Mouse (Mus musculus): Measurements from ENCODE around the gene Lmbrd1.
"Not testable (repeated sequence)": the region's sequence is repeated elsewhere in the genome, so short reads cannot be mapped to it uniquely, and the experiment has no call there.

Gene Lmbrd1

DNA sequence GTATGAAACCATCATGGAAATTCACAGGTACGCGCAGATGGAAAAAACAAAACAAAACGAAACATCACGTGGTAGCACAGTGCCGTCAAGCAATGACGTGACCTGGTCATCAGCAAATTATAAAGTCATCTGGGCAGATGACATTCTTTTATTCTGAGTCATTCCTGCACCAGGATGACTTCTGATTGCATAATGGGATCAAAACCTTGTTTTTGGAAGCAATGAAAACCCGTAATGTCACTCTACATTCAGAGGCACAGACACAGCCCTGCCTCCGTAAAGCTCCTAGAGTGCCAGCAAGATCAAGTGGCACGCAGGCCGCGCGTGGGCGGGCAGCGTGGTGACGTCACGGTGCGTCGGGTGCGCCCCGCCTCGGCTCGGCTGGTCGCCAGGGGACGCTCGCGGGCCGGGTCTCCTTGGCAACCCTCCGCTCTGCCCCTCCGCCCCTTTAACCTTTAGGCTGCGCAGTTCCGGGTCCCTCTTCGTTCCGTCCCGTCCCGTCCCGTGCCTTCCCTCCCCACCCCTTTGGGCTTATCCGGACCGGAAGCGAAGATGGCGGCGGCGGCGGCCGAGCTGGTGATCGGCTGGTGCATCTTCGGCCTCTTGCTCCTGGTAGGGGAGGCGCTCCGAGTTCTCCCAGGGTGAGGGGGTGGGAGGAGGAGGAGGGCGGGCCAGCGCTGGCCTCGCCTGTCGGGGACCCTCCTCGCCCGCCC, at the start of gene Lmbrd1:
Gene Lmbrd1, plus strand, starts transcription at position 426 of the 713 bp plus-strand sequence.
- DNase-seq (ENCODE audit: low read depth in 2 of 2, low spot score in 2 of 2), result peak; percentile 95 to 96

DNA sequence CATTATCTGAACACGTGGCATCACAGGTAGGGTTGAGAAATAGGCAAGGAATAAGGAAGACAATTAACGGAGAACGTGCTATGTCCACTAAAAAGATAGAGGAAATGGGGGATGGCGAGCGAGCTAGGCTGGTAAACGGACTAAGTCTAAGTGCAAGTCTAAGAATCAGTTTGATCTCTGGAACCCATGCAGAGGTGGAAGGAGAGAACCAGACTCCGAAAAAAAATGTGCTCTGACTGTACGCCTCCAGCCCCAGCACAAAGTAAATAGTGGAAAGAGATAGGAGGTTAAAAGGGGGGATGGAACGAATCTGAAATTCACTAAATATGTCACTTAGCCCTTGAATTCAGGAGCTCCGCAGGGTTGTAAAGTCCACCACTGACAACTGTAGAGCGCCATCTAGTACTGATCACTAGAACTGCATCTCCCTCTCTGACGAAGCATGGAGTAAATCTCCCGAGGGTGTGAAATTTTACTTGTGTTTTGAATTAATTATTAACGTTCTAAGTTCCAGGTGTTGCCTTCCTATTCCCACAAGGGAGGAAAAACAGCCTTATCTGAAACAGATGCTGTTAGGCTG, 44.8 kb upstream of the Lmbrd1 start:
- no peak for DNase-seq (ENCODE audit: low read depth in 2 of 2, low spot score in 2 of 2)

DNA sequence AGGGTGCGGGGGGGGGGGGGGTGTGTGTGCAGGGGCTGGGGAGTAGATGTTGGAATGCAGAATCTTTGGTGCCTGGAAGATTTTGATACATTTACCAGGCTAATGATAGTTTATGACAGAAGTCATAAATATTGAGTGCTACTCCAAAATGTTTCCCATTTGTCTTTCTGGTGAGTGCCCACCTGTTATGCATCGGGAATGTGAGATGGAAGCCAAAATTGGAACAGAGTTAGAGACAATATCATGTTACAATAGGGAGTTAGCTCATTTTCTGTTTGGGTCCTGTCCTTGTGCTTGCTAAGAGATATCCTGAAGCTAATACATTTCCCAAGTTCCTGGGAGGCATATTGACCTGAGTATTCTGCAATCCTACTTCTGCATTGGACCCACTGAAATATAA, 28.3 kb upstream of the Lmbrd1 start:
- DNase-seq (ENCODE audit: low read depth in 2 of 2, low spot score in 2 of 2), result no peak

DNA sequence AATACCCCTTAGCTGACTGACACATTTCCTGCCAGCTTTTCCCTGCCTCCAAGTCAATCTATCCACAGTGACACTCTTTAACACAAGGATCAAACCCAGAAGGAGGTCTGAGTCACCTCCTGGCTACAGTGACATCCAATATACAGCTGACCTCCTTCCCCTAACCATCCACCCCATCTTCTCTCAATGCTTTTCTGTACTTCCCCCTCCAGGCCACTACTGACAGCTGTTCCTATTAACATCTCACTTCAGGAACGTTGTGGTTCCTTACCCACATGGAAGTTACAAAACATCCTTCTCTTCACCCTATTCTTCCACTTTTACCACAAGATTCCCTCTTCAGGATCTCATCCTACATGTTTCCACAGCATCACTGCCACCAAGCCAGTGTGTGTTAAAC, 18.5 kb upstream of the Lmbrd1 start:
- DNase-seq (ENCODE audit: low read depth in 2 of 2, low spot score in 2 of 2), result no peak

DNA sequence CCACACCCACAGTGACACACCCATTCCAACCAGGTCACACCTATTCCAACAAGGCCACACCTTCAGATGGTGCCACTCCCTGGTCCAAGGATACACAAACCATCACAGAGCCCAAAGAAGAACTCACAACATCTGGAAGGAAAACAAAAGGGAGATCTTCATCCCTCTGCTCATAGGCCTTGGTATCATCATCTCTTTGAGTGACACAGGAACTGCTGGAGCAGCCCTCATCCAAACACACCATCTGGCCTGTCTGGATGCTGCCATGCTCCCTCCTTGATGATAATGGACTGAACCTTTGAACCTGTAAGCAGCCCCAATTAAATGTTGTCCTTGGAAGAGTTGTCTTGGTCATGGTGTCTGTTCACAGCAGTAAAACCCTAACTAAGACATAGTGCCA, 17.8 kb upstream of the Lmbrd1 start:
- DNase-seq (ENCODE audit: low read depth in 2 of 2, low spot score in 2 of 2), result not testable (repeated sequence)

DNA sequence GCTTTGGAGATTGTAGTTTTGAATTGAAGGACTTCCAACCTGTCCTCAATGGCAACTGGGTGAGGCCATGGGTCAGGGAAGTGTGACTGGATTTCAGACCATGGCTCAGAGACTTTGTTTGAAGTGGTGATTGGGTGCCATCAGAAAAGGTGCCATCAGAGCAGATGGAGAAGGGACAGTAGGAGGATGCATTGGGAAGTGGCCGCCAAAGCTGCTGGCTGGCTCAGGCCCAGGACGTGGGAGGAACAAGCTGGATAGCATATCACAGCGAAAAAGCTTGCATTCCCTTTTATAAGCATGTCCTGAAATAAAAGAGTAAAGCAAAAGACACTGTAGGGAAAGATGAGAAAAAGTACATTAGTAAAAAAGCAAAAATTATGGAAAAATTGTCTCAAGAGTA, 16.9 kb upstream of the Lmbrd1 start:
- DNase-seq (ENCODE audit: low read depth in 2 of 2, low spot score in 2 of 2), result no peak

DNA sequence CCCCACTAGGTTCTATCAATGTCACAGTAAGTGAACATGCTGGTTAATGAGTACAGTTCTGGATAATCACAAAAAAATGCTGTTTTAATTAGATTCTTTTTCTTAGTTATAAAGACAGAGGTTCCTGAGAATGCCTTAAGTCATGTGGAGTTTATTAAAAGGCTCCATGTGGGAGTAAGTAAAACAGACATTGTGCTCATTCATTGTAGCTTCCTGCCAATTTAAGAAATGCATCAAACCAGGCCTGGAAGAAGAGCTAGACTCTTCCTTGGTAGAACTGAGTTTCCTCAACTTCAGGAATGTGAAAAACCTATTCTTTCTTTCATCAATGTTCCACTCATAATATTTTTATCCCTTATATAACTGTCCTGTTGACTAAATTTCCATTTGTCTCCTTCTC, 14.3 kb upstream of the Lmbrd1 start:
- no peak for DNase-seq (ENCODE audit: low read depth in 2 of 2, low spot score in 2 of 2)

DNA sequence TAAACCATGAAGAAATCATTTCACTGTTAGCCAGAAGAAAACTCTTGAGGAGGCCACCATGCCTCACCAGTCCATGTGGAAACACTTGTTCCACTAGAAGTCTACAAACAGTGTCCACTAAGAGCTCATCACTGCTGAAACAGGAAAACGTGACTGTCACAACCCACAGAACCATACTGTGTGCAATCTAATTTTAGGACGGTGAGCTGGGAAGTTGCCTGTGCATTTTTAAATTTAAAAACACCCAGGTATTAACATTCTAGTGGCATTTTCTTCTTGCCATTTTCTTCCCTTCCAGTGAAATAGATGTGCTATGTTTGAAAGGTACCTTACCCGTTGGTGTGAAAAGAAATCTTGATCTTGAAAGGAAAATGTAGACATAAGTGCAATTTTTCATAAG, 5.2 kb upstream of the Lmbrd1 start:
- DNase-seq (ENCODE audit: low read depth in 2 of 2, low spot score in 2 of 2), result no peak

DNA sequence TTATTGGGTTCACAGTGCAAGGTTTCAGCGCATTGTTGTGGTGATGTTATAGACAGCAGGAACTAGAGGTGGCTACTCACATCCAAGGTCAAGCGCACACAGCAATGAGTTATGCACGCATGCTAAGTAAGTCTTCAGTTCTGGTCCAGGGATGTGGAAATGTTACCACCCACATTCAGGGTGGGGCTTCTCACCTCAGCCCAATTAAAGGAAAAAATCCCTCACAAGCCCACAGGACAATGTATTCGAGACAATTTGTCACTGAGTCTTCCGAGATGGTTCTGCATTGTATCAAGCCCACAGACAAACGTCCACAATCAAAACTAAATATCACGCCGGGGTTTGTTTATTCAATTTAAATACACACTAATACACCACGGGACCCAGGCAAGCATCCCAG, 724 bp upstream of the Lmbrd1 start:
- DNase-seq (ENCODE audit: low read depth in 2 of 2, low spot score in 2 of 2), result peak in 1 of 2 experiments; percentile 2

DNA sequence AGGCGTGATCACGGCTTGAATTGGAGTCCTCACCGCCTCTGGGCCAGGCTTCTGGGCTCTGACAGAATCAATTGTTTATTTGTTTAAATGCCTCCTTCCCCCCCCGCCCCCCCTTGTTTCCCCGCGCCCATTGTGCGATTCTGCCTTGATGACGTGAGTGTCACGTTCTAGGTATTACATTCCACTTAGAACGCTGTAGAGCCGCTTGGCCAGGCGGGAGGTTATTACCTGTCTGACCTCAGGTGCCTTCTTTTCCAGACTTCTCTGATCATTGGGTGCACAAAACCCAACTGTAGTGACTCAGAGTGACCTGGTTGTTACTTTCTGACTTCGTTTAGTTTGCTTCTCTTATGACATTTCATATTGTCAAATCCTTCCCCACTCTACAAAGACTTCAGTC, 641 bp downstream of the Lmbrd1 start:
- DNase-seq (ENCODE audit: low read depth in 2 of 2, low spot score in 2 of 2), result peak; percentile 15 to 25

DNA sequence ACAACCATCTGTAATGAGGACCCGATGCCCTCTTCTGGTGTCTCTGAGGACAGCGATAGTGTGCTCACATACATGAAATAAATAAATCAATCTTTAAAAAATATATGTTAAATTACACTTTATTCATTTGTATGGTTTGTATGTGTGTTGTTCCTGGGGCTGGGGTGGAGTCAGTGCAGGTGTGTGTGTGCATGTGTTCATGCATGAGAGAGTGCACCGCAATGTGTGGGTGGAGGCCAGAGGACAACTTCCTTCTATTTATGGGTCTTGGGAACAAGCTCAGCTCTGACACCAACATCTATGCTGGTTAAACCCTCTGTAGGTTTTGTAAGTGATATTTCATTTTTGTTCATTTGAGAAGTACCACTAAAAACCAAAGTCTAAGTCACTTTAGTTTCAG, 2.6 kb downstream of the Lmbrd1 start:
- no peak for DNase-seq (ENCODE audit: low read depth in 2 of 2, low spot score in 2 of 2)

DNA sequence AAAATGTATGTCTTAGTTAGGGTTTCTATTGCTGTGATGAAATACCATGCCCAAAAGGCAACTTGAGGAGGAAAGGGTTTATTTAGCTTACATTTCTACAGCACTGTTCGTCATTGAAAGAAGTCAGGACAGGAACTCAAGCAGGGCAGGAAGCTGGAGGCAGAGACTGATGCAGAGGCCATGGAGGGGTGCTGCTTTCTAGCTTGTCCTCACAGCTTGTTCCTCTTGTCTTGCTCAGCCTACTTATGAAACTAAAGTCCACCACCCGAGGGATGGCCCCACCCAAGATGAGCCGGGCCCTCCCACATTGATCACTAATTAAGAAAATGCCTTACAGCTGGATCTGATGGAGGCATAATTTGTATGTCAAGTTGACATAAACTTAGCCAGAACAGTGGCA, 3.5 kb downstream of the Lmbrd1 start:
- no peak for DNase-seq (ENCODE audit: low read depth in 2 of 2, low spot score in 2 of 2)

DNA sequence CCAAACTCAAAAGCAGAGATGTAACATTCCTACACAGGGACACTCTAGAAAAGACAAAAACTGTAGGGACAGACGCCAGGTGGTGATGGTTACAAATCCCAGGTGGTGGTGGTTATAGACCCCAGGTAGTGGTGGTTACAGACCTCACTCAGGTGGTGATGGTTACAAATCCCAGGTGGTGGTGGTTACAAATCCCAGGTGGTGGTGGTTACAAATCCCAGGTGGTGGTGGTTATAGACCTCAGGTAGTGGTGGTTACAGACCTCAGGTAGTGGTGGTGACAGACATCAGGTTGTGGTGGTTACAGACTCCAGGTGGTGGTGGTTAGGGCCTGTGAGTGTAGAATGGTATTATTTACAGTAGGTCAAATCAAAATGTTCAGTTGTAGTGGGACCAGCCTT, 5.5 kb downstream of the Lmbrd1 start:
- peak; percentile 9 to 11 for DNase-seq (ENCODE audit: low read depth in 2 of 2, low spot score in 2 of 2)

DNA sequence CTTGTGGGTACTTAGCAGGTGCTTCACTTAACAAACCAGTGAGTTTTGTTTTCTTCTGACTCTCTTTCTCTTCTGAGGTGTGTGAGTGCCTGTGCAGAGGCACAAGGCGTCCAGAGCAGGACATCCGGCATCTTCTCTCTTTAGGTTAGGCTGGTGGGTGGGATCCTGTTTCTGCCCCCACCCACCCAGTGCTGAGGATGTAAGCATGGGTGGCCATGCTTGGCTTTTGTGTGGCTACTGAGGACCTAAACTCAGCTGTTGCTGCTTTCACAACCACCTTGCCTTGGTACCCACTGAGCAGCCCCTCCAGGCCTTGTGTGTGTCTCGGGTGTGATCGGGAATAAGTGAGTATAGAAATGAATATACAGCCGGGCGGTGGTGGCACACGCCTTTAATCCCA, 7.2 kb downstream of the Lmbrd1 start:
- DNase-seq (ENCODE audit: low read depth in 2 of 2, low spot score in 2 of 2), result no peak

DNA sequence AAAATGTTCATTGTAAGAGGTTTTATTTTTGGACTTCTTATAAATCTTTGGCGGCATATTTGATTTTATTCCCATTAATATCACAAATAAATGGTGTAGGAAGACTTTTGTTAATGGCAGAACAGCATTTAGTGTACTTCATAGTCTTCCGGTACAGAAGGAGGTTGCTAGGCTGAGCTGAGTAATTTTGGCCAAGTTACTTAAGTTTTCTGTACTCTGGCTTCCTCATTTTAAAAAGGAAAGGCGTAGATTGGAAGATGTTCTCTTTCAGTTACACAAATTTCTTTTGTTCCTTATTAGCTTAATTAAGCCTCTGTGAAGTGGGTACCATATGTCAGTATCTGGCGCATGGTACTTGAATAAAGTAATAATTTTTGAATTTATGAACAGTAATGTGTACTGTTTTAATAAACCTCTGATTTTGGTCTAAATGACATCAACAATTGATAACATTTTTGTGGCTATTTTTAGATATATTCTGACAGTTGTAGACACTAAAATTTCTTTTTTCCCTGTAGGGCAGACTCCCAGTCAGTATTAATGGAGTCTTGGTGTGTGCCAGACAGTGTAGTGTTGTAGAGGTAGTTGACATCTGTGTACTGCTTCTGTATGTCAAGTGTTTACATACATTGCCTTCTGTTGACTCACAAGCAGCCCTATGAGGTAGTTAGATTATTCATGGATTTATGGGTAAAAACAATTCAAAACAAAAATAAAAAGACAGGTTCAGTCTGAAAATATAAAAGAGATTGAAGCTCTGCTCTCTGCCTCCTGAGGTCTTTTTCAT, 8.0 kb downstream of the Lmbrd1 start:
- no peak for DNase-seq (ENCODE audit: low read depth in 2 of 2, low spot score in 2 of 2)

DNA sequence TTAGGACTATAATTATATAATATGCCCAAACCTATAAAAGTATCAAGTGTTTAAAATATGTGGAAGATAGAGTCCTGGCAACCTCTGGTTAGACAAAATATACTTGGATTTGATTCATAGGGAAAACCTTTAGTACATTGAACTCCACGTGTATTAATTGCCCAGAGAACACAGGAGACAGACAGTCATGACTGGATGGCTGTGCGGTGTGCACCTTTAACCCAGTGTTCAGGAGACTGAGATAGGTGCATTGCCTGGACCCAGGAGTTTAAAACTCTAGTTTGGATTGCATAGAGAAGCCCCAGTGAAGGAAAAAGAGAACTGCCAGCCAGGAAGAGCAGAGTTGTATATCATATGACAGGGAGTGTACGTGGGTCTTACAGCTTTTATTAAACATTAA, 19.2 kb downstream of the Lmbrd1 start:
- no peak for DNase-seq (ENCODE audit: low read depth in 2 of 2, low spot score in 2 of 2)

DNA sequence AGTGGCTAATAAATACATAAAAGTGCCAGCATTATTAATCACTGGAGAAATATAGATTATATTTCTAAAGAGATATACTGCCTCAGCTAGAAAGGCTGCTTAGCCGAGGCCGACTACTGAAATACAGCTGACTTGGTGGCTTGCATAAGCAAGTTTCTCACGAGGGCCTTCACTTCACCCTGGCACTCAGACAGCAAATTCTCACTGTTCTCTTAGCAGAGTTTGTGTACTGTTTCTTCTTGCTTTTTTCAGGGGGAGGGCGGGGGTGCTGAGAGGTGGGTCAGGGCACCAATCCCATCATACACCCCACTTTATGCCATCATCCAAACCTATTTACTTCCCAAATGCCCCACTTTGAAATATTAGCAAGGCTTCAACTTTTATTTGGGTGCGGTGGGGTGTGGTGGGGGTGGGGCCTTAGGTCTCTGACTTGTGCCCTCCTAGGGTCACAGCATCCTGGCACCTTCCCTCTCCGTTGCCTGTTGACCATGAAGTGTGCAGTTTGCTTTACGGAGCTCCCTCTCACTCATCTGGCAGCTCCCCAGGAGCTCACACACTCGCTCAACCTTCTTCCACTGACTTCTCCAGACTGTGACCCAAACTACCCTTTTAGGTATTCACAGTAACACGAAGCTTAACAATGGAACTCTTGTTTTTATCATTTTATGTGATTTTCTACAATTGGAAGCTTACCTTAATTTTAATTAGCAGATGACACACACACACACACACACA, 19.9 kb downstream of the Lmbrd1 start:
- no peak for DNase-seq (ENCODE audit: low read depth in 2 of 2, low spot score in 2 of 2)

DNA sequence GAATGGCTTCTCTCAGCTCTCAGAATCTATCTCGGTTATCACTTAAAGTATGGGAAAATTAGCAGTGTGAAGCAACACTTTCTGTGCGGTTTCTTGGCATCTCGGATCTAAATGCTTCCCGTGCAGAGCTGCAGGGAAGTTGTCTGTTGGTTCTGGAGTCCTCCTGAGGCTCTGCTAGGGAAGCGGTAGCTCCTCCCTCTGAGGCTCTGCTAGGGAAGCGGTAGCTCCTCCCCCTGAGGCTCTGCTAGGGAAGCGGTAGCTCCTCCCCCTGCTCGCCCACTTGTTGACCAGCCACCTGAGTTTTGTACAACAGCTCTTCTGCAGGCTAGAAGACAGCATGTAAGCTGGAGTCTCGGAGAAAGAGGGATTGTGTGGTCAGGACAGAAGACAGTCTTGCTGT, 20.9 kb downstream of the Lmbrd1 start:
- no peak for DNase-seq (ENCODE audit: low read depth in 2 of 2, low spot score in 2 of 2)

DNA sequence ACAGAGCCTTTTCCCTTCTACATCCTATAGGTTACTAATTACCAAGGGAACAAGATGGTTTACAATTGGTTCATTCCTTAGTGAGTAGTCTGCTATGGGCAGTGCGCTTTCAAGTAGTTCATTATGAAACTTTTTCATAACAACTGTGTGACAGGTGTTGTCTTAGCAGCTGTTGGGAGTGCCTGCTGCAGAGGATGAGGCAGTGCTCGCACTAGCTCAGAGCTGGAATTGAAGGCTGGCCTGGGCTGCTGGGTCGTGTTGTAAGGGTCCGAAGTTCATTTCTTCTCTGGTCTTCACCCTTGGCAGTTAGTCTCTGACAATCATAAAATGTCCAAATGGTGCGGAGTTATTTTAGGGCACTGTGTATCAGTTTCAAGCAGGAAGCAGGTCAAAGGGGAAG, 21.8 kb downstream of the Lmbrd1 start:
- no peak for DNase-seq (ENCODE audit: low read depth in 2 of 2, low spot score in 2 of 2)

DNA sequence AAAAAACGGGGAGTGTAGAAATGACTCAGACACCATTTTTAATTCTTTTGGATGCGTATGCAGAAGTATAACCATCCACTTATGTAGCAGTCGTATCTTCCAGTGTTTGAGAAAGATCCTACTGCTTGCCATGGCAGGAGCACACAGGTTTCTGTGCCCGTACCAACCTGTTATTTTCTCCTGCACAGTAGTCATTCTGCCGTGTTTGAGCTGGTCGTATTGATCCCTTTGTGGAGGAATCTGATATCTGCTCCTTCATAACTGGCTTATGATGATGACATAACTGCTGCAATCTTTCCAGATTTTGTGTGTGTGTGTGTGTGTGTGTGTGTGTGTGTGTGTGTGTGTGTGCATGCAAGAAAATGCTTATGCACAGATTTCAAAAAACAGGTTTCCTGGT, 25.4 kb downstream of the Lmbrd1 start:
- DNase-seq (ENCODE audit: low read depth in 2 of 2, low spot score in 2 of 2), result no peak

DNA sequence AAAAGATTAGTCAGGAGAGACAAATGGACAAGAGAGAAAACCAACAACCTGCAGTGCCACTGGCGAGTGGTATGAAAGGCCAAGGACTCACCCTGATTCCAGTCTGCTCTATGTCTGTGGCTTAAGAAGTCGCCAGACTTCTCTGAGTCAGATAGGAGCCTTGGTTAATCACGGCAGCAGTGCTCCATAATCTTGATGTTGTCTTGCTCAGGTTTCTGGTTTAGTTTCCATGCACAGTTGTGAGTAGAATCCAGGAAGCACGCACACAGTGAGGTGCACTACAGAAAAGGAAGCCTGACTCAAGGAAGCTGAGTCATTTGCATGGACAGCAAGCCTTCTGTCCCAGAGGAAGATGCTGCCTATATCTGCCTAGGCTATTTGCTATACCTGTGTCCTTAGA, 37.9 kb downstream of the Lmbrd1 start:
- no peak for DNase-seq (ENCODE audit: low read depth in 2 of 2, low spot score in 2 of 2)

DNA sequence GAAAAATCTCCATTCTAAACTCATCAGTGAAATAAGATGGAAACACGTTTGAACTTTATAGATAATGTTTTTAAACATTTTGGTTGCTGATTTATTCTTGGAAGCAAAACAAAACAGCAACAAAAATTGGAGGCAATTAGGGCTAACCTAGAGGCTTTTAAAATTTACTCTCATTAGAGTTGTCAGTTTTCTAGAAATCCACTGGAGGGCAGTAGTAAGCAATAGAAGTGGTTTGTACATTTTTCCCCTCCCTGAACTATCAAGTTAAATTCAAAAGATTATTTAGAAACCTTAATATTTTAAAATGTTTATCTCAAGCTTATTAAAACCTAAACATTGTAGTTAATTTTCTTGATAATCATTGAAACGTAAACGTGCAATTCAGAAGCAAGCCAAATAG, 41.2 kb downstream of the Lmbrd1 start:
- DNase-seq (ENCODE audit: low read depth in 2 of 2, low spot score in 2 of 2), result no peak
